Mouse (Mus musculus) layer of hippocampus, adult 11-12 months (tissue): ENCODE results near the gene Myl7.
"Not testable (repeated sequence)": the region's sequence is repeated elsewhere in the genome, so short reads cannot be mapped to it uniquely, and the experiment has no call there.

Experiments
- DNase-seq: peaks from one replicate; pipeline ENCODE4 v3.0.0; 2022; ENCODE audit warnings: low spot score

Gene Myl7

GRCm38 (mm10) chr11:5903844-5904243, 5.3 kb upstream of the Myl7 start:
- no peak for DNase-seq

- no peak for DNase-seq
Observed at GRCm38 (mm10) chr11:5902390-5902789, 3.8 kb upstream of the Myl7 start.

DNA sequence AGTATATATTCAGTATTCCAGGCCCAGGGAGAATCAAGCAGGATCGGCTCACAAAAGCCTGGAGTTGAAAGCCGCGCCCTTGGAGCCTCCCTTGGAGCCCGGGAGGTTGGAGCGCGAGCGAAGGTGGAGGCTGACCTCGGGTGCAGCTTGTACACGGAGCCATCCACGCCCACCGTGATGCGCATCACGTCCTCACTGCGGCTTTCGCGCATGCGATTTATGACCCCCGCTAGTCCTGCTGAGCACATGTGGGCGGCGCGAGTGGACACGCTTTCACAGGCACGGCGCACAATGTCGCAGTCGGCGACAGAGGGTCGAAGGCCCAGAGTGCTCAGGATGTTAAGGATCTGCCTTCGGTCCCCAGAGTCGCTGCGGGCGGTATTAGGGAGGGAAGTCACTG, 3.4 kb upstream of the Myl7 start:
- DNase-seq = no peak

- DNase-seq = no peak
Observed at GRCm38 (mm10) chr11:5901320-5901719, 2.7 kb upstream of the Myl7 start.

DNA sequence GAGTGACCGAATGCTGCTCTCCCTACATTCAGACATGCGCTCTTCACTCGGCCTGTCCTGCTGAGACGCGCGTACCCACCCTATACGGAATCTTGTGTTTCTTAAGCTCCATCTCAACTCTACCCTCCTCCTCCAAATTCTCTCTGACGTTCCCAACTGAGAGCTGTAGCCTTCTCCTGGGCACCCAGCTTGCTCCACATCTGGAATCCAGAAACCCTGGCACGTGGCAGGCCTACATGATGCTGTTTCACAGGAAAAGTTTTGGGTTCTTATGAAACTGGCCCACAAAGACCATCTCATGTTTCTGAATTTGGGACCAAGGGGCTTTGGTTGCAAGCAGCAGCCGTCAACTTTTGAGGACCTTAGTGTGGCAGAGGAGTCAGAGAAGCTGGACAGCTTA, 704 bp upstream of the Myl7 start:
- DNase-seq = no peak

- no peak for DNase-seq
Observed at GRCm38 (mm10) chr11:5897839-5898238, 743 bp downstream of the Myl7 start.

- DNase-seq = no peak
Observed at GRCm38 (mm10) chr11:5897230-5897629, 1.4 kb downstream of the Myl7 start.

DNA sequence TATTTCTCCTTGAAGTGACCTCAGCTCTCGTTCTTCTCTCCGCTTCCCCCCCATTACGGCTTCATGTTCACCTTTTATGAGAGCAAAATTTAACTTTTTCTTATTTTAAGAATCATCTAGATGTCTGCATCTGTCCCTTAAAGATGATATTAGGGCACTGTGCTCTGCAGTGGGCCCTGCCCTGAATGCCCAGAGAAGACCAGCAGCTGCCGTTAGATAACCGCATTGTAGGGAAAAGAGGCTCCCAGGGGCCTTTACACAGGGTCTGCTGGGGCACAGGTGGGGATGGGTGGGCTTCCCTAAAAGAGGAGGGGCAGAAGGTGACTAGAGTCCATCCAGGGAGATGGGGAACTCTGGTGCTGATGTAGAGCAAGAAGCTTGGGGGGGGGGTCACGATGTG, 4.8 kb downstream of the Myl7 start:
- no peak for DNase-seq

GRCm38 (mm10) chr11:5892810-5893368, 5.7 kb downstream of the Myl7 start:
- DNase-seq = no peak

GRCm38 (mm10) chr11:5892151-5892591, 6.4 kb downstream of the Myl7 start:
- DNase-seq = no peak

DNA sequence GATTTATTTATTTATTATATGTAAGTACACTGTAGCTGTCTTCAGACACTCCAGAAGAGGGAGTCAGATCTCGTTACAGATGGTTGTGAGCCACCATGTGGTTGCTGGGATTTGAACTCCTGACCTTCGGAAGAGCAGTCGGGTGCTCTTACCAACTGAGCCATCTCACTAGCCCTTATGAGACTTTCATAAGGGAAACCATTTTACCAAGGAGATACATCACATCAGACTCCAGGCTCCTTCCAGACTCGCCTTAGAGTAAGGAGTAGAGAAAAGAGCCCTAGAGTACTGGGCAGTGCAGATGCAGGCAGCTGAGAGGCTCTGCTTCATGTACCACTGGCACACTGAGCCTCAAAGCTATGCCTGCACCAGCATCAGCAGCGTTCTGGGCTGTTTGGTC, 10.0 kb downstream of the Myl7 start:
- DNase-seq = not testable (repeated sequence)

- DNase-seq = no peak
Observed at GRCm38 (mm10) chr11:5887250-5887649, 11.3 kb downstream of the Myl7 start.

DNA sequence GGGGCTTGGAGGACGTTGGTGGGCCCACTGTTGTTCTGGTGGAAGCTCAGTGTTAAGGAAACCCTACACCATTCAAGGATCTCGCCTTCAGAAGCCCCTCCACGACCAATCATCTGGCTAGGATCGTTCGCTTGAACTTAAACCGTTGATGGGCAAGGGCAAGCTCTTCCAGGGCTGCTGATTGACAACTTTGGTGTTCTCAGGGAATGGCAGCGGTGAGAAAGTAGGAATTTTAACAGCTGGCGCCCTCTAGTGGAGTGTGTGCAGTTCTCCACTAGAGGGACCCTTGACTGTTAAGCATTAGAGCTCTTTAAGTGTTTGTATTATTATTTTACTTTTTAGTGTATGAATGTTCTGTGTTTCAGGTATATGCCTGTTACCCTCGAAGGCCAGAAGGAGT, 12.4 kb downstream of the Myl7 start:
- peak; percentile 73 for DNase-seq

GRCm38 (mm10) chr11:5882518-5882917, 16.1 kb downstream of the Myl7 start:
- no peak for DNase-seq

DNA sequence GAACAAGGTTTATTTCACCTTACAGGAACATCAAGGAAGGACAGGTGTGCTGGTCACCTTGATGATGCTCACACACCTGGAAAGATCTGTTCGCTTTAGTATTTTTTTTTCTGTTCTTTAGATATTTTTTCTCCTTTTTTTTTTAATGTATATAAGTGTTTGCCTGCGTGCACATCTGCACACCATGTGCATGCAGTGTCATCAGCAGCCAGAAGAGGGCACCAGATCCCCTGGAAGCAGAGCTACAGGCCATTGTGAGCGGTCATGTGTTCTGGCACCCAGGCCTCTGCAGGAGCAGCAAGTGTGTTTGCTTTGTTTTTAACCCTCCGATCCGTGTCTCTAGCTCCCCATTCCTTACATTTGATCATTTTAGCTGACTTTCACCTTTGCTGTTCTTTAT, 18.7 kb downstream of the Myl7 start:
- DNase-seq = peak; percentile 63

DNA sequence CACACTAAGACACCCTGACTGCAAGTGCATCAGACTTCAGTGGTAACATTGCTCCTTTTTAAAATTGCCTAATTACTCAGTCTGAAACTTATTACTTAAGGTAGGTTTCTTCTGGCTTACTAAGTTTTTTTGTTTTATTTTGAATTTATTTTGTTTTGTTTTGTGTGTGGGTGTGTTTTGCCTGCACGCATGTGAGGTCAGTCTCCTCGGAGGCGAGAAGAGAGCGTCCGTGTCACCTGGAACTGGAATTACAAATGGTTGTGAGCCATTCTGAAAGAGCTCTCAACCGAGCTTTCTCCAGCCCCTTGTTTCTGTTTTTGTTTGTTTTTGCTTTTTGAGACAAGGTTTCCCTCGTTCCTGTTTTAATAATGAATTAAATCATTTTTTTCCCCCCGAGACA, 19.9 kb downstream of the Myl7 start:
- DNase-seq = no peak

DNA sequence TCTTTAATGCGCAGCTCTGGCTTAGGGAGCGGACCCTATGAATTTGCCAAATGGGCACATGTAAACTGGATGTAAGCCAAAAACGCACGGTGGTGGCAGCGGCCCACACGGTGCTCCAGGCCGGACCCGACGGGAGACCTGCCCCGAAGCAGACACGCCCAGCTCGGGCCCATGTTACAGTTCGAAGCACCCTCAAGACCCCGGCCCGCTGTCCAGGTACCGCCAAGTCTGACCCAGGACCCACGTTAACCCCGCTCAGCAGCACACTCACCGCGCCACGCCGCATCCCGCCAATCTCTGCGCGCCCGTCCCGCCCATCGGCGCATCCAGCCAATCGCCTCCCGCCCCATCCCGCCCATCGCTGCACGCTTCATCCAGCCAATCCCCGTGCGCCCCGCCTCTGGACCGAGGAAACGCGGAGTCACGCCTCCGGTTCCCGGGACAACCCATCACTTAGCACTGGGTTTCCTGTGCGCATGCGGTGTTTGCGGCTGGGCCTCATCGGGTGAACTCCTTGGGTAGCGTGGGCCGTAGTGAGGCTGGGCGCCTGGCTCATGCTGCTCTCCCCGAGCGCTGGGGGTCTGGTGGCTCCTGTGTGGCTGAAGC, 20.6 kb downstream of the Myl7 start, which contains the start of gene Pold2:
Pold2 (minus strand) TSS at position 372 of the 606 bp plus-strand sequence.
- peak; percentile 97 for DNase-seq

DNA sequence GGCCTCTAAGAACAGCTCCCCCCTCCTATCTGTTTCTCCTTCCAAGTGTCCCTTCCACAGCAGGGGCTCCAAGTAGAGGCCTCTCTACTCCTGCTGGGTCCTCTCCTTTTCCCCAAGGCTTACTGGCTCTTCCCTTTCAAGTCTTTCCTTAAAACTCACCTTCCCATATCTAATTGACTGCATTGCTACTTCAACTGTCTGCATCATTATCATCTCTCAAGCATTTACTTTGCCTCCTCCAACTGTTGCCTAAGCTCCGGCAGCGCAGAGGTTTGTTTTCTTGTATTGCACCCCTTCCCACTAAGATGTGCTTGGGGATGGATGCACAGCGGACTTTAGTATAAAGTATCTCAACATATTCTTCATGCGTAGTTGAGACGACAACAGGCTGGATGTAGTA, 21.2 kb downstream of the Myl7 start:
- DNase-seq = no peak

DNA sequence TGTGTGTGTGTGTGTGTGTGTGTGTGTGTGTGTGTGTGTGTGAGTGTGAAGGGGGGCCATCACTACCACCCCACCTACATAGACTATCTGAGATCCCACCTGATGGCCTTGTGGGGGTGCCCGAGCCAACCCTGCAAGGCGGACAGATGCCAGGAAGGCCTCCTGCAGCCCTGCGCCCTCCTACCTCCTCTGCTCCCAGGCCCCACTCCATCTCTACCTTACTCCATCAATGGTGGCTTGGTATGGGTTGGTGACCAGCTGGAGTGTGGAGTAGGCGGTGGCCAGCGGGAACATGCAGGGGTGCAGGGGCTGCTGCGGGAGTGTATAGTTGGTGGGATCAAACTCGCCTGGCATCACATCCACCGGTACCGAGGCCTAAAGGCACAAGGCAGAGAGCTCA, 25.4 kb downstream of the Myl7 start:
- no peak for DNase-seq

DNA sequence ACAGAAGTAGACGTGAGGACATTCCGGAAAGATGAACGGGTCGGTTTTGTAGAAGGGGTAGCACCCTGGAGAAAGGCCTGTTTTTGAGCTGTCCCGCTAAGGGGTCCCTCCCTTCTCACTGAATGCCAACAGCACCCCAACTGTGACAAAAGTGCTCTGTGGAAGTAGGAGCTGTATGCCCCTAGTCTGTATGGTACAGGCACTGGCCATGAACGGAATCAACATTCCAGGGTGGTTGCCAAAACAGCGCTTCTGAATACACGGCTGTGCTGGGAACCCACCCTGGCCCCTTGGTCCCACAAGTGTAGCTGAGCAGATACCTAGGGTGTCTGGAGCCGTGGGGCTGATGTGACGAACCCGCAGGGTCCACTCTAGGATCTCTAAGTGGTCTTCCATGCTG, 25.9 kb downstream of the Myl7 start:
- DNase-seq = no peak

DNA sequence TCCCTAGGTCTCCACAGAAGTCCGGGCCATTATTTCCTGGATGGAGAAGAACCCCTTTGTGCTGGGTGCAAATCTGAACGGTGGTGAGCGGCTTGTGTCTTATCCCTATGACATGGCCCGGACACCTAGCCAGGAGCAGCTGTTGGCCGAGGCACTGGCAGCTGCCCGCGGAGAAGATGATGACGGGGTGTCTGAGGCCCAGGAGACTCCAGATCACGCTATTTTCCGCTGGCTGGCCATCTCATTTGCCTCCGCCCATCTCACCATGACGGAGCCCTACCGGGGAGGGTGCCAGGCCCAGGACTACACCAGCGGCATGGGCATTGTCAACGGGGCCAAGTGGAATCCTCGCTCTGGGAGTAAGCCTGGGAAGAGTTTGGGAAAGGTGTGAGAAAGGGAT, 28.5 kb downstream of the Myl7 start:
- no peak for DNase-seq

DNA sequence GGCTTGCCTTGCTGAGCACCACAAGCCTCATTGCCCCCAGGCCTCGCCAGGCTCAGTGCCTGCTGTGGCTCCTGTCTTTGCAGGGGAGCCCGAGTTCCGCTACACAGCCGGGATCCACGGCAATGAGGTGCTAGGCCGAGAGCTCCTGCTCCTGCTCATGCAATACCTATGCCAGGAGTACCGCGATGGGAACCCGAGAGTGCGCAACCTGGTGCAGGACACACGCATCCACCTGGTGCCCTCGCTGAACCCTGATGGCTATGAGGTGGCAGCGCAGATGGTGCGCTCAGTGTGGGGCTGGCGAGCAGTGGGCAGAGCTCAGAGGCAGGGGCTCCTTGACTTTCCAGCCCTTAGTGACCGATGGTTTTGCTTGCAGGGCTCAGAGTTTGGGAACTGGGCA, 29.3 kb downstream of the Myl7 start:
- DNase-seq = no peak

- DNase-seq = no peak
Observed at GRCm38 (mm10) chr11:5868324-5868723, 30.3 kb downstream of the Myl7 start.

DNA sequence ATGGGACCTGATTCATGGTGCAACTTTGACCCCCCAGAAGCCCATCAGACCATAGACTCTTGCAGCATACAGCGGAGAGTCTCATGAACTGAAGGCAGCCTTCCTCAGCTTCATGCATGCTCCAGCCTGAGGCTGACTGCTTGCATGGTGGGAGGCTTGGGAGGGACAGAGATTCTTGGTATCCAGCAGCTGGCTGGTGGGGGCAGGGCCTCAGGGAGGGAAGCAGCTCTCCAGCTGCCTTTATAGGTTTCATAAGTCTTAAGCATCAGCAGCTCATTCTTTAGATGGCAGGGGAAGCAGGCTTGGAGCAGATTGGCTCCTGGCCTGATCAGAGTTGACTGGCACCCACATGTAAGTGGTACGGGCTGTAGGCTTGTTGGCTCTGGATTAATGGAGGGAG, 31.4 kb downstream of the Myl7 start:
- no peak for DNase-seq
